ENCODE assay signal across 8 mouse cellular contexts in the genomic region with DNA sequence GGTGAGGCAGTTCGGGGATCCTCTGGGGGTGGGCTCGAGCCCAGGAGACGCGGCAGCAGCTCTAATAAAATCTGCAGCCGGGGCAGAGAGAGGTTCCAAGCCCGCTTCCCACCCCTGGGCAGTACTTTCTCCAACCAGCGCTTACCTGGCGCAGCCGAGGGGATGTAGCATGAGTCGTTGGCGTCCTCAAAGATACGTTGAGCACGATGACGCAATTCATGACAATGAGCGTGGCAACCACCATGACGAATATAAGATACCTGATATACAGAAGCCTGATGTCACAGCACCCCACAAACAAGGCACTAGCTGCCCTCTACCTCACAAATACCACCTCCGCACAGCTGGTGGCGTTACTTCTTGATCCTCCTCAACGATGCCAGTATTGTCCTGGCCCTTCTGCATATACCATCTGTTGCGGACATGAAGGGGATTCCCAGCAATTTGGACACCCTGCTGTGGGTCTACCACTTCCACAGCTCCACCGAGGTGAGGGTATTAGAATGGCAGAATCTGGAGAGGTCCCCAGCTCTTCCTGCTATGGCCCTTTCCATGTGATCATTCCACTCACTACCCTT. TPM values are rescaled to one million over a fixed set of nuclear protein-coding genes. Genes with fewer than 3 reads are reported as not detected.
DNase-seq lines count a peak whose midpoint lies in the region; ATAC-seq and TF ChIP-seq lines count a peak whose summit lies in the region.

A gene (plus strand): TSS at position 333 of the 578 bp plus-strand sequence.

- H3K4me2 ChIP-seq in hindbrain, embryonic 14.5 days (replicated peaks) = peak within 1 kb of the TSS; percentile 46
- peak within 1 kb of the TSS; percentile 54 for H3K4me2 ChIP-seq in midbrain, embryonic 13.5 days (replicated peaks)

- ATAC-seq in hindbrain, embryonic 14.5 days (ENCODE audit: low FRiP score) = no peak
- ATAC-seq in midbrain, embryonic 13.5 days = no peak

- H3K9me3 ChIP-seq in hindbrain, embryonic 14.5 days (ENCODE audit: control insufficient read depth, low read length) = no peaks in the 10 kb centered on the region
- H3K9me3 ChIP-seq in midbrain, embryonic 13.5 days = no peaks in the 10 kb centered on the region

- peaks cover 4% of the 10 kb centered on the region; the same call in 1 of the 2 replicates for H3K27me3 ChIP-seq in hindbrain, embryonic 14.5 days (ENCODE audit: control insufficient read depth, insufficient read depth, low read length)
- H3K27me3 ChIP-seq in midbrain, embryonic 13.5 days = peaks cover 18% of the 10 kb centered on the region; the same call in 1 of the 2 replicates

- H3K9ac ChIP-seq in hindbrain, embryonic 14.5 days = peak within 1 kb of the TSS; percentile 33; the same call in 1 of the 2 replicates
- peak within 1 kb of the TSS; percentile 57 for H3K9ac ChIP-seq in midbrain, embryonic 13.5 days (replicated peaks)

- peaks cover 18% of the 10 kb centered on the region for H3K4me1 ChIP-seq in bone marrow macrophage, adult 2 months (ENCODE audit: control insufficient read depth, insufficient read depth, low read length)
- H3K4me1 ChIP-seq in hindbrain, embryonic 14.5 days (replicated peaks; ENCODE audit: control insufficient read depth, insufficient read depth, low read length) = no peaks in the 10 kb centered on the region
- peaks cover 11% of the 10 kb centered on the region for H3K4me1 ChIP-seq in midbrain, embryonic 13.5 days (replicated peaks)

- peak within 1 kb of the TSS; percentile 31; the same call in 1 of the 2 replicates for H3K4me3 ChIP-seq in layer of hippocampus, adult 2 months
- peak within 1 kb of the TSS; percentile 60 for H3K4me3 ChIP-seq in bone marrow macrophage, adult 2 months (ENCODE audit: insufficient read depth, low read length)
- 0 out of 2 replicates have a peak within 1 kb of the TSS, but pooled peaks have one; percentile 4 for H3K4me3 ChIP-seq in hindbrain, embryonic 14.5 days (replicated peaks; ENCODE audit: low read length)
- H3K4me3 ChIP-seq in midbrain, embryonic 13.5 days (replicated peaks) = peak within 1 kb of the TSS; percentile 25

- WGBS in hindbrain, embryonic 14.5 days = 18% methylated on average over 21 of the region's 21 CpGs
- WGBS in midbrain, embryonic 13.5 days = 15% methylated on average over 21 of the region's 21 CpGs

- no peak for DNase-seq in layer of hippocampus, adult 2 months (ENCODE audit: low spot score in 2 of 2)
- no peak for DNase-seq in layer of hippocampus, adult 8-10 months (ENCODE audit: low spot score in 2 of 2)
- no peak for DNase-seq in hindbrain, embryonic 14.5 days (ENCODE audit: low spot score)
- no peak for DNase-seq in right cerebral cortex, adult 18-20 months
- no peak for DNase-seq in right cerebral cortex, postnatal 4 days
- DNase-seq in adrenal gland, postnatal 4 days (ENCODE audit: low spot score in 2 of 2) = no peak

- TF ChIP-seq POLR2A in bone marrow macrophage, adult 2 months (IDR thresholded peaks at IDR 0.05; ENCODE audit: borderline replicate concordance, low read depth, low read length) = no peak

- H3K36me3 ChIP-seq in hindbrain, embryonic 14.5 days (replicated peaks; ENCODE audit: control insufficient read depth, insufficient read depth) = peaks cover 31% of the 10 kb centered on the region
- peaks cover 31% of the 10 kb centered on the region for H3K36me3 ChIP-seq in midbrain, embryonic 13.5 days

- TF ChIP-seq CTCF in layer of hippocampus, adult 2 months (conservative IDR thresholded peaks at IDR 0.05) = no peak
- TF ChIP-seq CTCF in bone marrow macrophage, adult 2 months (IDR thresholded peaks at IDR 0.05; ENCODE audit: low read depth, low read length) = no peak

- peak within 1 kb of the TSS; percentile 18; the same call in 1 of the 2 replicates for H3K27ac ChIP-seq in layer of hippocampus, adult 2 months
- H3K27ac ChIP-seq in bone marrow macrophage, adult 2 months (ENCODE audit: insufficient read depth, low read depth, low read length) = peak within 1 kb of the TSS; percentile 74
- H3K27ac ChIP-seq in hindbrain, embryonic 14.5 days = no peak within 1 kb of the TSS
- H3K27ac ChIP-seq in midbrain, embryonic 13.5 days = no peak within 1 kb of the TSS

RNA-seq across cellular contexts. Expression of the gene that starts here (rescaled TPM):
- total RNA-seq in layer of hippocampus, adult 2 months (2021) = under 1 TPM; 0.47 to 0.72 TPM
- total RNA-seq in layer of hippocampus, adult 8-10 months (2022) = 1 to 10 TPM in 1 of 4 experiments, under 1 TPM in 2, not detected in 1; 0.54 to 1.1 (median 0.87) TPM
- not detected in 2 replicates for polyA plus RNA-seq in bone marrow macrophage, adult 2 months (2012; ENCODE audit: insufficient read depth, insufficient read length, missing spikeins)
- polyA plus RNA-seq in hindbrain, embryonic 14.5 days (2014; fragmentation: Nextera tagmentation; extraction: Ambion mirVana) = not detected in 2 replicates
- polyA plus RNA-seq in midbrain, embryonic 13.5 days (2015; fragmentation: Nextera tagmentation; extraction: Ambion mirVana) = not detected in 2 replicates
- not detected for total RNA-seq in adrenal gland, postnatal 4 days (2021)

Comparison
In these comparisons a context has a peak if more than half of its experiments do, and no peak if none do; other contexts are left out.
1. H3K27ac ChIP-seq: peak in layer of hippocampus, adult 2 months (single experiment) and bone marrow macrophage, adult 2 months (single experiment); none in hindbrain, embryonic 14.5 days (single experiment) and midbrain, embryonic 13.5 days (single experiment).
2. H3K4me3 ChIP-seq: peak in every context shown above with its lines; median percentile 60 in bone marrow macrophage, adult 2 months; 31 in layer of hippocampus, adult 2 months; 25 in midbrain, embryonic 13.5 days; 4 in hindbrain, embryonic 14.5 days.